Mouse (Mus musculus): ENCODE measurements around the gene Col6a5.
A peak's percentile ranks its signal among the peaks of the same experiment; 100 is the strongest.

Col6a5 gene

GRCm38 (mm10) chr9:105960533-105960932 lies at the start of gene Col6a5:
Col6a5 (minus strand) TSS chr9:105960643.
- peak; percentile 29 to 35 for DNase-seq

- no peak for DNase-seq
These were observed 37.5 kb upstream of the Col6a5 start for GRCm38 (mm10) chr9:105997955-105998354.

- DNase-seq: no peak
These were observed 32.0 kb upstream of the Col6a5 start for GRCm38 (mm10) chr9:105992425-105992824.

GRCm38 (mm10) chr9:105990099-105990498 lies 29.7 kb upstream of the Col6a5 start:
- DNase-seq: no peak

GRCm38 (mm10) chr9:105989468-105989867 lies 29.0 kb upstream of the Col6a5 start:
- DNase-seq: no peak

GRCm38 (mm10) chr9:105988096-105988495 lies 27.7 kb upstream of the Col6a5 start:
- peak; percentile 36 to 47 for DNase-seq

GRCm38 (mm10) chr9:105984931-105985519 lies 24.6 kb upstream of the Col6a5 start:
- no peak for DNase-seq

GRCm38 (mm10) chr9:105978479-105978878 lies 18.0 kb upstream of the Col6a5 start:
- DNase-seq: no peak

GRCm38 (mm10) chr9:105976871-105977270 lies 16.4 kb upstream of the Col6a5 start:
- DNase-seq: no peak

- no peak for DNase-seq
These were observed 15.9 kb upstream of the Col6a5 start for GRCm38 (mm10) chr9:105976314-105976713.

GRCm38 (mm10) chr9:105973736-105974135 lies 13.3 kb upstream of the Col6a5 start:
- no peak for DNase-seq

GRCm38 (mm10) chr9:105972031-105972430 lies 11.6 kb upstream of the Col6a5 start:
- no peak for DNase-seq

- no peak for DNase-seq
These were observed 11.0 kb upstream of the Col6a5 start for GRCm38 (mm10) chr9:105971351-105971894.

GRCm38 (mm10) chr9:105970901-105971300 lies 10.5 kb upstream of the Col6a5 start:
- no peak for DNase-seq

GRCm38 (mm10) chr9:105967976-105968375 lies 7.5 kb upstream of the Col6a5 start:
- DNase-seq: no peak

GRCm38 (mm10) chr9:105959116-105959515 lies 1.3 kb downstream of the Col6a5 start:
- DNase-seq: no peak

GRCm38 (mm10) chr9:105949755-105950154 lies 10.7 kb downstream of the Col6a5 start:
- DNase-seq: no peak

GRCm38 (mm10) chr9:105947577-105947976 lies 12.9 kb downstream of the Col6a5 start:
- DNase-seq: no peak

- no peak for DNase-seq
These were observed 26.6 kb downstream of the Col6a5 start for GRCm38 (mm10) chr9:105933816-105934215.

- DNase-seq: peak; percentile 85 to 88
These were observed 31.2 kb downstream of the Col6a5 start for GRCm38 (mm10) chr9:105929287-105929686.

GRCm38 (mm10) chr9:105928406-105929071 lies 31.9 kb downstream of the Col6a5 start:
- DNase-seq: no peak

- no peak for DNase-seq
These were observed 36.8 kb downstream of the Col6a5 start for GRCm38 (mm10) chr9:105923659-105924058.

GRCm38 (mm10) chr9:105915186-105915585 lies 45.3 kb downstream of the Col6a5 start:
- DNase-seq: no peak

- DNase-seq: no peak
These were observed 50.3 kb downstream of the Col6a5 start for GRCm38 (mm10) chr9:105910166-105910565.

All from cerebellum, postnatal 10 days (tissue).